Mouse (Mus musculus) cortical plate, adult 2 months (tissue): ENCODE results near the gene Vps26b.

Experiments
- CTCF ChIP-seq: fragments of 200-500 bp; IDR thresholded peaks from 2 replicates; pipeline ENCODE4 v1.5.1; 2011; ENCODE audit warnings: mild to moderate bottlenecking, control low read depth, low read length; ENCODE audit not compliant: insufficient read depth; ENCODE audit errors: extremely low read depth
- POLR2A ChIP-seq: fragments of 200-500 bp; IDR thresholded peaks from 2 replicates; pipeline ENCODE4 v1.6.1; 2011; ENCODE audit warnings: mild to moderate bottlenecking, low read length, control low read depth; ENCODE audit not compliant: insufficient read depth; ENCODE audit errors: extremely low read depth

DNA sequence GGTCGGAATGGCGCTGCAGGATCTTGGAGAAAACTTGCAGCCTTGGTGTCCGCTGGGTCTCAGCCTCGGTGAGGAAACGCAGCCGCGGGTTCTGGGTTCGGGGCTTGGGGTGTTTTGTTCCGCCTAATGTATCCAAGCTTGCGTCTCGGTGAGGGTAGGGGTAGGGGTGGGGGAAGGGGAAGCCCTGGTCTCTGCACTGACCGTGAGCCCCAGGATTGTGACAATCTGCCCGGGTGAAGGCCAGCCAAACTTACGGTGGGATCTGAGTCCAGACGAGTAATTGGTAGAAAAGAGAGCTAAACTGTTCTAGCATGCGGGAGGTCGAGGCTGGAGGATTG, 867 bp upstream of the Vps26b start:
- TF ChIP-seq CTCF (no peak), POLR2A (no peak)
